Mouse (Mus musculus): Measurements from ENCODE around the gene Tiparp.

- TF ChIP-seq POLR2A (IDR thresholded peaks at IDR 0.05; ENCODE audit: insufficient read depth, low read depth, low read length) (no peak), CTCF (IDR thresholded peaks at IDR 0.05; ENCODE audit: insufficient read depth, low read depth, low read length) (no peak)
Observed at GRCm38 (mm10) chr3:65521391-65521790, 6.8 kb upstream of the Tiparp start.

Measured in olfactory bulb, adult 2 months (tissue).